Mouse (Mus musculus): ENCODE data around the gene Prr19.
"Not testable (repeated sequence)": the region's sequence is repeated elsewhere in the genome, so short reads cannot be mapped to it uniquely, and the experiment has no call there.

The Prr19 gene

DNA sequence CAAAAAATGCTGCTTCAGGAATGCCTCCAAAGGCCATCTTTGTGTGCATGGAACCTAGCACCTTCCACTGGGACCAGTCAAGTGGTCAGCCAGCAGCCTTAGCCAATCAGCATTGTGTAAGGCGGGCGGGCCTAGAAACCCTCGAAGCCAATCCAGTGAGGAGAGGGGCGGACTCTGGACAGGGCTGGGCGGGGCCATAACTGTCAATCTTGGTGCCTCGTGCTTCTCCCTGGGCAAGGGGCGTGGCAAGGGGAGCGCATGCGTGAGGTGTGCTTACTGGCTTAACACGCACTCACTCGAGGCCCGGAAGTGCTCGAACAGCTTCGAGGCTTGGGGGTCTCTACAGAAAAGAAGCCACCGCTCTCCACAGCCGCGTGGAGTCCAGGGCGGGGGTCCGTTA, at the start of gene Prr19:
Prr19 (plus strand) TSS at position 349 of the 400 bp plus-strand sequence.
- peak; percentile 49 for DNase-seq (ENCODE audit: extremely low spot score, low spot score)

DNA sequence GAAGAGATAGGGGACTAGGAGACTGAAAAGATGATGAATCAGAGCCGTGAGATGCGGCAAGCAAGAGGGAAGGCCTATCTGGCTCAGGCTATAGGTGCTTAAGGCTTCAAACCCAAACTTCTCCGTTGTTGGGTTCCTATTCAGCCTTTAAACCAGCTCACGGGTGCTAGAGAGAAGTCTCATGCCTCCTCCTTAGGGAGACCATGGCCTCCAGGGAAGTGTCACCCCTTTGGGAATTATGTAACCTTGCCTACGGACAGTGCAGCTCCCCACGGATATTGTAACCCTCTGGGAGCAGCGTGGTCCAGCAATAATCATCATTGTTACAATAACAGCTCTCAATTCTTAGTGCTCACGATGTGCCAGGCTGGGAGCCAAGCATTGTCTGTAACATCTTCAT, 49.4 kb upstream of the Prr19 start:
- no peak for DNase-seq (ENCODE audit: extremely low spot score, low spot score)

DNA sequence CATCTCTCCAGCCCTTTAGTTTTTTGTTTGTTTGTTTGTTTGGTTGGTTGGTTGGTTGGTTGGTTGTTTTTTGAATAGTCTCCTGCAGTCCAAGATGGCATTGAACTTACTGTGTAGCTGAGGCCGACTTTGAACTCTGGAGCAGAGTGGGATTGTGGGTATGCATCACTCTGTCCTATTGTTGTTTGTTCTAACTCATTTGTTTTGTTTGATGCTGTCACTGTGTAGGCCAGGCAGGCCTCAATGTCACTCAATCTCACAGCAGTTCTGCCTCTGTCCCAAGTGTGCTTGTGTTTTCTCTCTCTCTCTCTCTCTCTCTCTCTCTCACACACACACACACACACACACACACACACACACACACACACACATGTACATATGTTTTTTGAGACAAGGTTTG, 39.3 kb upstream of the Prr19 start:
- no peak for DNase-seq (ENCODE audit: extremely low spot score, low spot score)

DNA sequence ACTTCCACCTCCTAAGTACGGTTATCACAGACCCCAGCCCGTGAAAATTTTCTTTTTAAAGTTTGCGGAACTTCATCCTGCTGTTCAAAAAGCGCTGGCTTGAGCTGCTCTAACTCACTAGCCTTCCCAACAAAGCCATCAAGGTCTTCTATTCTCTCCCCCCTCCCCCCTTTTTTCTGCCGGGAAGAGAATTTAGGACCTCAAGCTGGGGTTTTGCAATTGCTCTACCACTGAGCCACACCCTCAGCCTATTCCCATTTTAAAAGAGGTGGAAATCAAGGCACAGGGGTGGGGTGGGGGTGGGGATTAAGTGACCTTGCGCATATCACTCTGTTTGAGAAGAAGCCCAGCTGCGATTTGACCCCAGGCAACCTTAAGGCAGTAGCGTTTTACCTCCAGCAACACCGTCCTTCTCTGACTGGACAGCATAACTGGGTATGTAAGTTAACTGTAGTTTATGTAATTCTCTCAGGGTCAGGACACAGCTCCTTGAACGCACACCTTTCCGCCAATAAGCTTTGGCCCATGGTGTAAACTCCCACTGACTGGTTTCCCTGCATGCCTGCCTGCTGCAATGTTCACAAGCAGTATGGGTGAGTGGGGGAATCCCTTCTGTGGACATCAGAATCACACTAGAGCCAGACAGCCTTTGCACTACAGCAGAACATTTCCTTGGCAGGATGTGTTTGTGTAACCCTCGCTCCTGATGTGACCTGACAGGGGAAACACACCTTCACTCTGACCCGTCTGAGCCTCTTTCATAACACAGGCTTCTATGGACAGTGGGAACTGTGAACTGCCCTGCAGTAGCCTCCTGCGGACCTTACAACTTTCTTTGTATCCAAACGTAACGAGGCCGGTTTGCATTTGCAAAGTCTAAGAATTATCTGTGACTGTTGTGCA, 37.0 kb upstream of the Prr19 start:
- DNase-seq (ENCODE audit: extremely low spot score, low spot score) = no peak

DNA sequence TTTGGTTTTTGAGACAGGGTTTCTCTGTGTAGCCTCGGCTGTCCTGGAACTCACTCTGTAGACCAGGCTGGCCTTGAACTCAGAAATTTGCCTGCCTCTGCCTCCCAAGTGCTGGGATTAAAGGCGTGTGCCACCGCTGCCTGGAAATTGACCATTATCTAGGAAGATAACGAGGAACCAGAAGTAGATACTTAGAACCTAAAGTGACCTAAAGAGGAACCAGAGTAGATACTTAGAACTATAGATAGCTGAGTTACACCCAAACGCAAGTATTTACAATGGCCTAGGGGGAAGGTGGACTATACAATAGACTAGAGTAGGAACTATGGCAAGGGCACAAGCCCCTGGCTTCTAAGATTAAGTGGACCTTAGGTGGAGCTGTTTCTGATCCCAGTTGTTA, 35.5 kb upstream of the Prr19 start:
- not testable (repeated sequence) for DNase-seq (ENCODE audit: extremely low spot score, low spot score)

DNA sequence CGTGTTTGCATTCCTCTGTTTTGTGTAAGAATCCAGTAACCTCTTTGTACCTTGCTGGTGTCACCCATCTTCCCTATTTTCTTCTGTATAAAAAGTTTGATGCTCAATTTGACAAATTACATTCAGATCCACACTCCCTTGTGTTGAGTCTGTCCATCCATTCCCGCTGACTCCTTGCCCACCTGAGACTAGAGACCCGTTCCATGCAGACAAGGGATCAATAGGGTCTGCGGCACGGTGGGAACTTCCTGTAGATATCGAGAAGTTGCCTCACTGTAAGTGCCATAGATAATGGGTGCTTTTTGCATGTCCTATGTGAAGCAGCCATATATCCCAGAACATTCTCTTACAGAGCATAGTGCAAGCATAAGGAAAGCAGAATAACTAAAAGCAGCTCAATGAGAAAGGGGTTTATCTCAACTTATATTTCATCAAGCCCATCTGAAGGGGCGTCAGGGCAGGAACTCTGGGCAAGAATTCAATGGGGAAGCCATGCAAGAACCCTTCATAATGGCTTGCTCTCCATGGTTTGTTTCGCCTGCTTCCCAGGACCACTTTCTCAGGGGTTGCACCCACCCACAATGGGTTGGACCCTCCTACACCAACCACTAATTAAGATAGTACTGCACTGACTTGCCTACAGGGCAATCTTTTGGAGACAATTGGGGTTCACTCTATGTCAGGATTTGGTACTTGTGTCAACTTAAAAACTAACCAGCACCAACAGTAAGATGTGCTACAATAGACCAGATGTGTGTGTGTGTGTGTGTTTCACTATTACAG, 34.8 kb upstream of the Prr19 start:
- DNase-seq (ENCODE audit: extremely low spot score, low spot score) = no peak

DNA sequence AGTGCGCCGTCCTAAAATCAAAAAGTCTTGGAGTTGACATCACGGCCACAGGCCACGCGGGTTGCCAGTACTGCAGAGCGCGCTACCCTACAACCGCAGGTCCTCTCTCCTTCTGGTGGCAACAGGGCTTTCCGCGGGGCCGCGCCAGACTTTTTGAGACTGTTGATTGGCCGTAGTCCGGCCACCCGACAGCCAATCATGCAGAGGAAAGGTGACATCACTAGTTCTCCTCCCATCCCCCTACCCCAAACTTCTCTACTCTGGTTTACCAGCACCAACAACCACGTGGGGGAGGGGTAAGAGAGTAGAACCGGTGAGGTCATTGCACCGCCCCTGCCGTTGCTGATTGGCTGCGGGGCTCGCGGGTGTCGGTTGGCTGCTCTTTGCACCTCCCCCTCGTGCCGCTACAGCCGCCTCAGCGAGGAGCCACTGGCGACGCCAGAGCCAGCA, 33.9 kb upstream of the Prr19 start, which contains the start of gene Cic:
Cic (plus strand) TSS at position 404 of the 450 bp plus-strand sequence.
- no peak for DNase-seq (ENCODE audit: extremely low spot score, low spot score)

DNA sequence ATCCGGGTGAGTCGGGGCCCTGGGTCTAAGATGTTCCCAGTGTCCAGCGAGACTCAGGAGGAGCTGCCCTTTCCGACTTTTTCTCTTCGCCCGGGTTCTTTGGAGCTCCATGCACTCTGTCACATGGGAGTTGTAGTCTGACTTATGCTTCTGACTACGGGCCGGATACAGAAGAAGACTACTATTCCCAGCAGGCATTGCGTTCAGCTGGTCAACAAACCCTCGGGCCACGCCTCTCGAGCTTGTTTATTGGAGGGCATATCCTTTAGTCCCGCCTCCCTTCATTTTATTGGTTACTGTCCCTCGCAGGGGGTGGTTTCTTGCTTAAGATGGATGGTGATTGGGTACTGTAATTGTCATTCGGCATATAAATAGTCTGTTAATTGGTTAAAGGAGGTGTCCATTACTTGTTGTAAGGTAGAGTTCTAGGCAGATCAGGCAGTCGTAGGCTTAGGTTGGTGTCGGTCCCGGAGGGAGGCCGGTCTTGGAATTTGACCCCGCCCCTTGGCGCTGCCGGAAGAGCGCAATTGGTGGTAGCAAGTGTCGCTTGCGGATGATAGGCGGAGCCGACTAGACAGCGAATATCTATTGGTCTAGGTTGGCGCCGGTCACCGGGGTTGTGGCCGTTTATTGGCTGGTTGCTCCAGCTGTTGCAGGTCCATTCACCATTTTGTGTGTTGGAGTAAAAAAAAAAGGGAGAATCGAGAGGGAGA, 33.3 kb upstream of the Prr19 start:
- DNase-seq (ENCODE audit: extremely low spot score, low spot score) = peak; percentile 99

DNA sequence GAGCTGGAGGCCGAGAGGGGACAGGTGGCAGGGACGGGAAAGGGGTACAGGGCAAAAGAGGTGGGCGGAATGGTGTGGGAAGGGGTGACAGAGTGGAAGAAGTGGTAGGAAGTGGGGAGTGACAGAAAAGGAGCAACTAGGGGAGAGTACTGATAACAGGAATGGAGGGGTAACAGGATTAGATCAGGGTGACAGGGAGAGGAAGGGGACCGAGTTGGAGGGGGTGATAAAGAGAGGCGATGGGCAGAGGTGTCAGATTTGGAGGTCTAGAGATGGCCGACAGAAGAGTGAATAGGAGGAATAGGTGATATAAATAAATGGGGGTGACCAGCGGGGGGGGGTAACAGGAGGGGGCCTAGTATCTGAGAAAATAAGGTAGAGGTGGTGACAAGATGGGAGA, 32.6 kb upstream of the Prr19 start:
- DNase-seq (ENCODE audit: extremely low spot score, low spot score) = no peak

DNA sequence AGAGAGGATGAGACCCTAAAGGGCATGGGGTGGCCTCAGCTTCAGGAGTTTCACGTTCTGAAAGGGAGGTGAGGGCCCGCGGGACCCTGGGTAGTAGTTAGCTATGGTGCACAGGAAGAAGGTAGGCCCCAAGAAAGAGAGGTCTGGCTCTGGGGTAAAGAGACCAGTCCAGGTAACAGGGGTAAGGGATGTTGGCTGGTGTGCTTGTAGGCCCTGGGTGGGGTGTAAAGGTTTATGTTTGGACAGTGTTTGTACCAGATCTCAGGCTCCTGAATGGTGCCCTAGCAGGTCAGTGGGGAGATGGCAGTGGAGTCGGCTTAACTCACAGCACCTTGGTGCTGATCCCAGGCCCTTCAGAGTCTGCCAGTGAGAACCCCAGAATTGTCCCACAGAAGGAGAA, 32.2 kb upstream of the Prr19 start:
- no peak for DNase-seq (ENCODE audit: extremely low spot score, low spot score)

DNA sequence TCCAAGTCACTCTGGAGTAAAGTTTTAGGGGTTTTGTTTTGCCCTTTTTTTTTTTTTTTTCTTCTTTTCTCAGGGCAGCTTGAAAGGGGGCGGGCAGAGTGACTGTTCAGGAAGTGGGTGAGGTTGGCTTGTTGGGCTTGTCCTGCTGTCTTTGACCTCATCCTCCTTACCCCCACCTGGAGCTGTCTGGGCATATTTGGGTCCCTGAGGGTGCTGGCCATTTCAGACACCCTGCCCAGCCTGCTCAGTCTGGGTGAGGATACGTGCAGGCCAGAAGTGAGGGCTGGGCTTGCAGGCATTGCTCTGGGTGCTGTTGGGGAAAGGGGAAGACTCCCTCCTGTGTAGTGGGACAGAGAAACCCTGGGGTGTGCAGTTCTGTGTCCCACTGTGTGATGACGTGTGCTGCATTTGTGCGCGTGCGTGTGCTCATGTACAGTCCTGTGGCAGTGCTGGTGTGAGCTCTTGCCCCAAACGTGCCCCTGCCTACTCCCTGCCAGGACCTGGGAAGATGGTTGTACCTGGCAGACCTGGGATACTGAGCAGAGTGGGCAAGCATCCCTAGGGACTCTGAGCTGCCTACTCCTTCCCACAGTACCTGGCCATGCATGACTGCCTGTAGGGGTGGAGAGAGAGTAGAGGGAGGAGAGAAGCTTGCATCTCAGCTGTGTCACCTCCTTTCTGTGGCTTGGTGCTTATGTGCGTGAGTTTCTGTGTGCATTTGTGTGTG, 31.5 kb upstream of the Prr19 start:
- no peak for DNase-seq (ENCODE audit: extremely low spot score, low spot score)

DNA sequence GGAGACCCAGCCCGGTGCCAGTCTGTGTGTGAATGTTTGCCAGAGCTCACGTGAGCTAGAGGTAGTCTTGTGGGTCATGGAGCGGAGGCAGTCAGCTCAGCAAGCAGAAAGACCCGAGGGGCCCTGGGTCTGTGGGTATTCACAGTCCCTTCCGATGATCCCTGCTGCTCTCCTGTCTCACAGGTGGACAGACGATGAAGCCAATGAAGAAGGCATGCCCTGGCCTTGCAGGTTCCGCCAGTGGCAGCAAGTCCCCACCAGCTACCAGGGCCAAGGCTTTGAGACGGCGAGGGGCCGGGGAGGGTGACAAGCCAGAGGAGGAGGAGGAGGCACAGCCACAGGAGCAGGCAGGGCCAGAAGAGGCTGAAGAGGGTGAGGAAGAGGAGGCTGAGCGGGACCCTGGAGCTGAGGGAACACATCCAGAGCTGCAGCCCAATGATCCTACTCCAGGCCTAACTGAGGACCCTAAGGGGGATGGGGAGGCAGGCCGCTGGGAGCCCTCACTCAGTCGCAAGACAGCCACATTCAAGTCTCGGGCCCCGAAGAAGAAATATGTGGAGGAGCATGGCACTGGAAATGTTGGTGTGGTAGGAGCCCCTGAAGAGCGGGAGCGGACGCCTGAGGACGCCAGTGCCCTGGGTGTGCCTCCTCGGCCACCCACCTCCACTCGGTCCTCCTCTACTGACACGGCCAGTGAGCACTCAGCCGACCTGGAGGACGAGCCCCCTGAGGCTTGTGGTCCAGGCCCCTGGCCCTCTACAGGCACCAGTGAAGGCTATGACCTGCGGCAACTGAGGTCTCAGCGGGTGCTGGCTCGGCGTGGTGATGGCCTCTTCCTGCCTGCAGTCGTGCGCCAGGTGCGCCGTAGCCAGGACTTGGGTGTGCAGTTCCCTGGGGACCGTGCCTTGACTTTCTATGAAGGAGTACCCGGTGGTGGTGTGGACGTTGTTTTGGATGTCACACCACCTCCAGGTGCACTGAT, 30.3 kb upstream of the Prr19 start:
- no peak for DNase-seq (ENCODE audit: extremely low spot score, low spot score)

DNA sequence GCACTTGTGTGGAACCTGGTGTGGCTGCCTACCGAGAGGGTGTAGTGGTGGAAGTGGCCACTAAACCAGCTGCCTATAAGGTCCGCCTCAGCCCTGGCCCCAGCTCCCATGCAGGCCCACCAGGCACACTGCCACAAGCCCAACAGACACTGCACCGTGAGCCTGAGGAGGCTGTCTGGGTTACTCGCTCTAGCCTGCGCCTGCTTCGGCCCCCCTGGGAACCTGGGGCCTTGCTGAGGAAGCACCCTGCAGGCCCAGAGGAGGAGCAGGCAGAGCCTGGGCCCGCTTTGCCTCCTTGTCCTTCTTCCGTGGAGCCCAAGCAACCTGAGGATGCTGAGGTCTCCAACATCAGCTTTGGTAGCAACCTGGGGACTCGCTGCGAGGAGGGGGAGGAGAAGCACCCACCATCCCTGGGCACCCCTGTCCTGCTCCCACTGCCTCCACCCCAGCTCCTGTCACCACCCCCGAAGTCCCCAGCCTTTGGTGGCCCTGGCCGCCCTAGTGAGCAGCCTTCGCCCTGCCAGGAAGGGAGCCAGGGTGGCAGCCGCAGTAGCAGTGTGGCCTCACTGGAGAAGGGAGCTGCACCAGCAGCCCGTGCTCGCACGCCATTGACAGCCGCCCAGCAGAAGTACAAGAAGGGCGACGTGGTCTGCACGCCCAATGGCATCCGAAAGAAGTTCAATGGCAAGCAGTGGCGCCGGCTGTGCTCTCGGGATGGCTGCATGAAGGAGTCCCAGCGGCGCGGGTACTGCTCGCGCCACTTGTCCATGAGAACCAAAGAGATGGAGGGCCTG, 29.4 kb upstream of the Prr19 start:
- no peak for DNase-seq (ENCODE audit: extremely low spot score, low spot score)

DNA sequence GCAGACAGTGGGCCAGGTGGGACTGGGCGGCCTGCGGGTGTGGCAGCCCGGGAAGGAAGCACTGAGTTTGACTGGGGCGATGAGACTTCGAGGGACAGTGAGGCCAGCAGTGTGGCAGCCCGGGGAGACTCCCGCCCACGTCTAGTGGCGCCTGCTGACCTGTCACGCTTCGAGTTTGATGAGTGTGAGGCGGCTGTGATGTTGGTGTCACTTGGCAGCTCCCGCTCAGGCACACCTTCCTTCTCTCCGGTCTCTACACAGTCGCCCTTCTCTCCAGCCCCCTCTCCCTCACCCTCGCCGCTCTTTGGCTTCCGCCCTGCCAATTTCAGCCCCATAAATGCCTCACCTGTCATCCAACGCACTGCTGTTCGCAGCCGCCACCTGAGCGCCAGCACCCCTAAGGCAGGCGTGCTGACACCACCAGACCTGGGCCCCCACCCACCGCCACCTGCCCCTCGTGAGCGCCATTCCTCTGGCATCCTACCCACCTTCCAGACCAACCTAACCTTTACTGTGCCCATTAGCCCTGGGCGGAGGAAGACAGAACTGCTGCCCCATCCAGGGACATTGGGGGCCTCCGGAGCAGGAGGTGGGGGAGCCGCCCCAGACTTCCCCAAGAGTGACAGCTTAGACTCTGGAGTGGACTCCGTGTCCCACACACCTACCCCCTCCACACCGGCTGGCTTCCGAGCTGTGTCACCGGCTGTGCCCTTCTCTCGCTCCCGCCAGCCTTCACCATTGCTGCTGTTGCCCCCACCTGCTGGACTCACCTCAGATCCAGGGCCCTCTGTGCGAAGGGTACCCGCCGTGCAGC, 28.6 kb upstream of the Prr19 start:
- DNase-seq (ENCODE audit: extremely low spot score, low spot score) = no peak

DNA sequence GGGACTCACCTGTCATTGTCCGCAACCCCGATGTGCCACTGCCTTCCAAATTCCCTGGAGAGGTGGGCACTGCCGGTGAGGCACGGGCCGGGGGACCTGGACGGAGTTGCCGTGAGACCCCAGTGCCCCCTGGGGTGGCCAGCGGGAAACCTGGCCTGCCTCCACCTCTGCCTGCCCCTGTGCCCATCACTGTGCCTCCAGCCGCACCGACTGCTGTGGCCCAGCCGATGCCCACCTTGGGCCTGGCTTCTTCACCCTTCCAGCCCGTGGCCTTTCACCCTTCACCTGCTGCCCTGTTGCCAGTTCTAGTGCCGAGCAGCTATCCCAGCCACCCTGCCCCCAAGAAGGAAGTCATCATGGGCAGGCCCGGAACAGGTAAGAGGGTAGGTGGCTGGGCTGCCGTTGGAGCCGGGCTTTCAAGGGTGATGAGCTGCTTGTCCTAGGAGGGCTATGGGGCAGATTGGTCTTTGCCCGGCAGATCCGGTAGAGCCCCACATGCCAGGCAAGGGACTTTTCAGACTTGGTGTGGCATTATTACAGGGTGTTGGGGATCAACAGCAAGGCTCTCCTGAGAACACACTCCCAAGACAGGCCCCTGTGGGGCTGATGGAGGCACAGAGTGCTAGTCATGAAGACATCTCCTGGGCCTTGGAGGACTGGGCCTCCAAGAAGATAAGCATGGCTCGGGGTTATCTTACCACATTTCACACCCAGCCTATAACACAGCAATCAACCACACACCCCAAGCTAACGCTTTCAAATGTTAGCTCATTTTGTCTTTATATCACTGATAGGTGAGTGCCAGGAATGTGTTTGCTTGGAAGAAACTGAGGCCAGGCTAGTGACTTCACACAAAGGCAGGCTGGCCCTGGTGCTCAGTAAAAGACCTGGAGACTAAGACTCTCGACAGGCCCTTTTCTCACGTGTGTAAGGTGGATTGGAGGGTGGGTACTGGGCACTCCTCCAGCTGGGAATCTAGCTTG, 27.7 kb upstream of the Prr19 start:
- DNase-seq (ENCODE audit: extremely low spot score, low spot score) = no peak

DNA sequence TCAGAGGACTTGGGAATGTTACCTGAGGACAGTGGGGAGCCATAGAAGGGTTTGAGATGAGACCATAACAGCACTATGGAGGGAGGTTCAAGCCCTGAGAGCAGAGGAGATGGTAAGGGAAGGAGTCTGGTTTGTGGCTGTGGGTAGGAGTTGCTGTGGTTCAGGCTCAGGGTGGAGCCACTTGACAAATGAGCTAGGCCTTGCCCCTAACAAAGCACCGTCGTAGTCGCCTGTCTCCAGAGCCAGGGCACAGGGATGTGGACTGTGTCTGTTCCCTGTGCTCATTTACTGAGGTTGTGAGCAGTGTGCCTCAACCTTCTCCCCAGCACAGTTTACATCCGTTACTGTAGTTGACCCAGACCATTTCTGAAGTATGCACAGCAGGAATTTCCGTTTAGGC, 26.6 kb upstream of the Prr19 start:
- no peak for DNase-seq (ENCODE audit: extremely low spot score, low spot score)

DNA sequence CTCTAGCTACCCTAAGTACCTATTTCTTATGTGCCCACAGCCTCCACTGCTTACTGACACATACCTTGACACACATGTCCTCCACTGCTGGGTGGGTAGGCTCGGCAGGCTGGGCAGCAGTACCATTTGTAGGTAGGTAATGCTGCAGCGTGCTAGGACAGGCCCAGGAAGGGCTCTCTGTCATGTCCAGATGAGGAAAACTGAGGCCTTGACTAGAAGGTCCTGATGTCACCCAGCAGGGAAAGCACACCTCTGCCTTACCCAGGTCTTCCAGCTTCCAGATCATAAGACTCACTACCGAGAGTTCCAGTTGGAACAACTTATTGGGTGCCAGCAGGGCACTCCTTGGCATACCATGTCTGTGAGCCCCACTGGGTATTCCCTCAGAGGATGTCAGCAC, 26.2 kb upstream of the Prr19 start:
- DNase-seq (ENCODE audit: extremely low spot score, low spot score) = no peak

Measured in neural tube, embryonic 10.5 days (tissue).